Mouse (Mus musculus): ENCODE results near the gene Gucd1. TPM values are rescaled to one million over a fixed set of nuclear protein-coding genes. Genes with fewer than 3 reads are reported as not detected.
"Not testable (repeated sequence)": the region's sequence is repeated elsewhere in the genome, so short reads cannot be mapped to it uniquely, and the experiment has no call there.

Gene Gucd1
- polyA plus RNA-seq, 1 experiment from 2014 or later = 24.4 TPM

- 0 out of 2 replicates have a peak, but pooled peaks have one; percentile 27 for ATAC-seq (replicated peaks)
- WGBS = 24% methylated on average over 9 of the region's 10 CpGs
- not testable (repeated sequence) for H3K9ac ChIP-seq; H3K4me3 ChIP-seq; H3K27me3 ChIP-seq (replicated peaks); H3K9me3 ChIP-seq; H3K36me3 ChIP-seq (replicated peaks); H3K4me2 ChIP-seq; H3K27ac ChIP-seq
- H3K4me1 ChIP-seq = peaks cover 16% of the 10 kb centered on the region
Measured at GRCm38 (mm10) chr10:75411343-75412113, 106.2 kb downstream of the Gucd1 start.

- Histone ChIP-seq H3K9ac (no peak overlapping the region), H3K9me3 (no peaks in the 10 kb centered on the region), H3K4me3 (no peak overlapping the region), H3K4me2 (no peak overlapping the region), H3K27me3 (replicated peaks) (no peaks in the 10 kb centered on the region), H3K4me1 (peaks cover 12% of the 10 kb centered on the region), H3K36me3 (replicated peaks) (no peaks in the 10 kb centered on the region), H3K27ac (no peak overlapping the region)
- no peak for ATAC-seq (replicated peaks)
- 83% methylated on average over 4 of the region's 4 CpGs for WGBS
Measured at GRCm38 (mm10) chr10:75407741-75408140, 110.0 kb downstream of the Gucd1 start.

GRCm38 (mm10) chr10:75406755-75407154 is 111.0 kb downstream of the Gucd1 start:
- Histone ChIP-seq H3K27me3 (replicated peaks) (no peaks in the 10 kb centered on the region), H3K9ac (no peak overlapping the region), H3K4me3 (no peak overlapping the region), H3K27ac (no peak overlapping the region), H3K4me2 (no peak overlapping the region), H3K36me3 (replicated peaks) (no peaks in the 10 kb centered on the region), H3K4me1 (peaks cover 5% of the 10 kb centered on the region; the same call in 1 of the 2 replicates), H3K9me3 (no peaks in the 10 kb centered on the region)
- ATAC-seq (replicated peaks) = no peak
- WGBS = 51% methylated on average over 13 of the region's 13 CpGs

- Histone ChIP-seq H3K36me3 (replicated peaks) (no peaks in the 10 kb centered on the region), H3K9me3 (no peaks in the 10 kb centered on the region), H3K4me2 (no peak overlapping the region), H3K9ac (no peak overlapping the region), H3K4me3 (no peak overlapping the region), H3K27ac (no peak overlapping the region), H3K4me1 (peaks cover under 1% of the 10 kb centered on the region; the same call in 1 of the 2 replicates), H3K27me3 (replicated peaks) (no peaks in the 10 kb centered on the region)
- ATAC-seq (replicated peaks) = no peak
- WGBS = 94% methylated on average over 8 of the region's 8 CpGs
Measured at GRCm38 (mm10) chr10:75405916-75406315, 111.9 kb downstream of the Gucd1 start.

GRCm38 (mm10) chr10:75400958-75401357 is 116.8 kb downstream of the Gucd1 start, which contains the start of gene Upb1:
Upb1 (plus strand) TSS chr10:75401115.
- Histone ChIP-seq H3K4me3 (no peak within 1 kb of the TSS), H3K36me3 (replicated peaks) (no peaks in the 10 kb centered on the region), H3K9me3 (no peaks in the 10 kb centered on the region), H3K9ac (no peak within 1 kb of the TSS), H3K4me1 (no peaks in the 10 kb centered on the region), H3K27me3 (replicated peaks) (no peaks in the 10 kb centered on the region), H3K27ac (no peak within 1 kb of the TSS), H3K4me2 (no peak within 1 kb of the TSS)
- ATAC-seq (replicated peaks) = no peak
- 88% methylated on average over 4 of the region's 4 CpGs for WGBS

- peak; percentile 33; the same call in 1 of the 2 replicates for ATAC-seq (replicated peaks)
- no peak overlapping the region for H3K27ac ChIP-seq
- H3K9me3 ChIP-seq = no peaks in the 10 kb centered on the region
- H3K27me3 ChIP-seq (replicated peaks) = no peaks in the 10 kb centered on the region
- no peak overlapping the region for H3K9ac ChIP-seq
- H3K4me2 ChIP-seq = no peak overlapping the region
- no peaks in the 10 kb centered on the region for H3K36me3 ChIP-seq (replicated peaks)
- 37% methylated on average over 14 of the region's 14 CpGs for whole genome bisulfite sequencing
- no peaks in the 10 kb centered on the region for H3K4me1 ChIP-seq
- no peak overlapping the region for H3K4me3 ChIP-seq
Measured at GRCm38 (mm10) chr10:75396966-75397365, 120.8 kb downstream of the Gucd1 start.

GRCm38 (mm10) chr10:75394796-75395195 is 123.0 kb downstream of the Gucd1 start:
- Histone ChIP-seq H3K9ac (no peak overlapping the region), H3K27ac (no peak overlapping the region), H3K36me3 (replicated peaks) (no peaks in the 10 kb centered on the region), H3K27me3 (replicated peaks) (no peaks in the 10 kb centered on the region), H3K9me3 (no peaks in the 10 kb centered on the region), H3K4me1 (no peaks in the 10 kb centered on the region), H3K4me2 (no peak overlapping the region), H3K4me3 (no peak overlapping the region)
- WGBS = 88% methylated on average over 8 of the region's 8 CpGs
- no peak for ATAC-seq (replicated peaks)

- Histone ChIP-seq H3K4me1 (no peaks in the 10 kb centered on the region), H3K27ac (no peak overlapping the region), H3K36me3 (replicated peaks) (no peaks in the 10 kb centered on the region), H3K27me3 (replicated peaks) (no peaks in the 10 kb centered on the region), H3K4me3 (no peak overlapping the region), H3K9ac (no peak overlapping the region), H3K4me2 (no peak overlapping the region), H3K9me3 (no peaks in the 10 kb centered on the region)
- no peak for ATAC-seq (replicated peaks)
- 89% methylated on average over 4 of the region's 4 CpGs for WGBS
Measured at GRCm38 (mm10) chr10:75390832-75391231, 126.9 kb downstream of the Gucd1 start.

- Histone ChIP-seq H3K36me3 (replicated peaks) (no peaks in the 10 kb centered on the region), H3K27me3 (replicated peaks) (no peaks in the 10 kb centered on the region), H3K27ac (no peak overlapping the region), H3K4me3 (no peak overlapping the region), H3K9ac (no peak overlapping the region), H3K4me1 (no peaks in the 10 kb centered on the region), H3K4me2 (no peak overlapping the region), H3K9me3 (no peaks in the 10 kb centered on the region)
- 73% methylated on average over 2 of the region's 2 CpGs for WGBS
- ATAC-seq (replicated peaks) = no peak
Measured at GRCm38 (mm10) chr10:75390156-75390555, 127.6 kb downstream of the Gucd1 start.

GRCm38 (mm10) chr10:75378688-75379087 is 139.1 kb downstream of the Gucd1 start:
- 0 out of 2 replicates have a peak, but pooled peaks cover 2% of the 10 kb centered on the region for H3K9me3 ChIP-seq
- no peaks in the 10 kb centered on the region for H3K27me3 ChIP-seq (replicated peaks)
- no peak overlapping the region for H3K9ac ChIP-seq
- no peak for ATAC-seq (replicated peaks)
- H3K4me3 ChIP-seq = no peak overlapping the region
- no peak overlapping the region for H3K27ac ChIP-seq
- H3K4me1 ChIP-seq = no peaks in the 10 kb centered on the region
- no peaks in the 10 kb centered on the region for H3K36me3 ChIP-seq (replicated peaks)
- 89% methylated on average over 10 of the region's 10 CpGs for WGBS
- no peak overlapping the region for H3K4me2 ChIP-seq

- ATAC-seq (replicated peaks); H3K27ac ChIP-seq; H3K36me3 ChIP-seq (replicated peaks); H3K4me3 ChIP-seq; H3K4me2 ChIP-seq; H3K9me3 ChIP-seq; H3K4me1 ChIP-seq; H3K27me3 ChIP-seq (replicated peaks); H3K9ac ChIP-seq: not testable (repeated sequence)
- 78% methylated on average over 15 of the region's 19 CpGs for WGBS
Measured at GRCm38 (mm10) chr10:75373655-75374351, 144.0 kb downstream of the Gucd1 start.

- no peaks in the 10 kb centered on the region for H3K36me3 ChIP-seq (replicated peaks)
- peak overlapping the region; percentile 15; the same call in 1 of the 2 replicates for H3K4me2 ChIP-seq
- peaks cover 9% of the 10 kb centered on the region; the same call in 1 of the 2 replicates for H3K4me1 ChIP-seq
- no peaks in the 10 kb centered on the region for H3K9me3 ChIP-seq
- 51% methylated on average over 6 of the region's 6 CpGs for WGBS
- H3K9ac ChIP-seq = no peak overlapping the region
- no peak overlapping the region for H3K27ac ChIP-seq
- peak; percentile 30; the same call in 1 of the 2 replicates for ATAC-seq (replicated peaks)
- H3K4me3 ChIP-seq = peak overlapping the region; percentile 20; the same call in 1 of the 2 replicates
- no peaks in the 10 kb centered on the region for H3K27me3 ChIP-seq (replicated peaks)
Measured at GRCm38 (mm10) chr10:75365231-75365633, 152.5 kb downstream of the Gucd1 start.
